Mouse (Mus musculus): ENCODE data around the gene Dcst2. TPM values are rescaled to one million over a fixed set of nuclear protein-coding genes. Genes with fewer than 3 reads are reported as not detected.

Dcst2 gene
- total RNA-seq, 4 experiments from 2014 or later, result 0.32 to 0.47 (median 0.39) TPM

DNA sequence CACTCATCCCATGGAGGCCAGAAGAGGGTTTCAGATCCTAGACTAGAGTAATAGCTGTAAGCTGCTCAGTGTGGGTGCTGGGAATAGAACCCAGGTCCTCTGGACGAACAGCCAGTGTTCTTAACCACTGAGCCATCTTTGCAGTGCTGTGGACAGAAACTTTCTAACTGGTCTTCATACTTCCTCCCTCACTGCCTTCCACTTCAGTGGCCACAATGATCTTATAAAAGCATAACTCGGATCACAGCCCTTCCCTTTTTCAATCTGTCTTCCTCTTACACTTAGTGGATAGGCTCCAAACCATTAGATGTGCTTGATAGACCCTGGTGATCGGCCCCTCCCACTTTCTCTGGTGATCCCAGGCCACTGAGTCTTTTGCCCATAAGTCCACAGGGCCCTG lies 1.5 kb upstream of the Dcst2 start:
- DNase-seq (ENCODE audit: low spot score in 2 of 2), result no peak

DNA sequence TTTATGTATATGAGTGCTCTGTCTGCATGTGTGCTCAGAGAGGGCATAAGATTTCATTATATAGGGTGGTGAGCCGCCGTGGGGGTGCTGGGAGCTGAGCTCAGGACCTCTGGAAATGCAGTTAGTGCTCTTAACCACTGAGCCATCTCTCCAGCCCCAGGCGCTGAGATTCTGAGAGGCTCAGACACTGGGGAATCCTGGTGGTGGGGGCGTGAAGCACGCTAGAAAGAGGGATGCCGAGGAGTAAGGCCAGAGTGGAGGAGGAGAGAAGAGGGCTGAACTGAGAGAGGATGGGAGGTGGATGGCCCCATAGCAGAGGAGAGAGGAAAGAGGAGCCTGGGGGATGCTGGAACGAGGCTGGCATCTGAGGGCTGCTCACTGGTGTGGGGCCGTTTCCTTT lies 2.9 kb downstream of the Dcst2 start:
- no peak for DNase-seq (ENCODE audit: low spot score in 2 of 2)

DNA sequence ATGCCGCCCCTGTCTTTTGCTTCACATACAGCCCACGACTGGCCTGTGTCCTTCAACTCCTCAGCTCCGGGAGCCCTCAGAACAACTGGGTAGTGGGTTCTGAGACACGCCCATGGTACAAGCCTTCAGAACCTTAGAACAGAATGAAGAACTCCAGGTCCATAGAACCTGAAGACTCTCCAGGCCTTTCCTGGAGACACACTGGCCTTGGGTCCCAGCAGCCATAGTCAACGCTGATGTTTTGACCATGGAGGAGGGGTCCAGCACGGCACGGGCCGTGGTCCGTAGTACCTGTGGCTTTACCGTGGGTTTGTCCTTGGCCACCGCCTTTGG lies 3.3 kb downstream of the Dcst2 start, which contains the start of gene Dcst1:
TSS of gene Dcst1 (minus strand) at position 101 of the 333 bp plus-strand sequence.
- no peak for DNase-seq (ENCODE audit: low spot score in 2 of 2)

DNA sequence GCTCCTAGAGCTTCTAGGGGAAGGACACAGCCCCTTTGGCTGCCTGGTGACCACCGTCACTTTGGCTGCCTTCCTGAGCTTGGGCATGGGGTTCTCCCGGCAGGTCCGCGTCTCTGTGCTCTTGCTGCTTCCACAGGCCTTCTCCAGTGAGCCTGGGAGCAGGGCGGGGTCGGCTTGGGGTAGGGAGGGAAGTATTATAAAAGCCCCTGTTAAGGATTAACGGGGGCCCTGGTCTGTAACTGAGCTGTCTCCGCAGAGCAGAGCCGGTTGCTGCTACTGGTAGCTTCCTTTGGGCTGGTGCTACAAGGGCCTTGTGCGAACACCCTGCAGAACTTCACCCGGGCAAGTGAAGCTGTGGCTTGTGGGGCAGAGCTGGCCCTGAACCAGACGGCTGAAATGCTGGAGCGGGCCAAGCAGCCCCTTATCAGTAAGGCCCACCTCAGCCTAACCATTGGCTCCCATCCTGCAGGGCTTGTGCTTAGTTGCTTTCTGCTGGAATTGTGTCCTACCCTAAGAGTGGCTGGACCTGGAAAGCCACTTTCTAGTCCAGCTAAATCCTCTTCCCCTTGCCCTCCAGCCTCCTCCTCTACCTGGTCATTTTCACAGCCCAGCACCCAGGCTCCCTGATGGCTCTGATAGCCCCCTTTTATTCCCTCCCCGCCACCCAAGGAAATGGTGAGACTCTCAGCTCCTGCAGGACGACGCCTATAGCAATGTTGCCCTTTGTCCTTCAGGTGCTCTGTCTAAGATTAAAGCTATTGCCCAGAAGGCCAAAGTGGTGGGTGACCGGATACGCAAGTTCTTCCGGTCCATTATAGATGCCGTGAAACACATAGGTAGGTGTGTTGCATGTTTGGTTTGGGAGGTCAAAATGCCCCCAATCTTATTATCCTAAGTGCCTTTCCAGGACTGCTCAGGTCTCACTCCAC lies 4.0 kb downstream of the Dcst2 start:
- no peak for DNase-seq (ENCODE audit: low spot score in 2 of 2)

DNA sequence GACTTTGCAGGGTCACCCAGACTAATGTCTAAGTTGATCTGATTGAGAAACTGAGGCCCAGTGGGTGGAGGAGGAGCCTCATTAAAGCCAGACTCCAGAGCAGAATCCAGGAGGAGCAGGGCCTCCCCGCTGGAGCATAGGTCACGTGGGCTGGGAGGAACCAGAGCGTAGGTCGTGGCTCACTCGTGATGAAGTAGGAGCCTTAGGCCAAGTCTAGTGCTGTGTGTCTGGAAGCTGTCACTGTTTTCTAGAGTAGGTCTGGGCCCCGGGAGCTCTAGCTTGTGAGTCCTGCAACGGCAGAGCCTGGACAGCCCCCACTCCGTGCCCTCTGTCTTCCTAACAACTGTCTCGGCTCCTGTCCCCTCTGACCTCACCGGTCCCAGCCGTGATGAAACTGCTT lies 5.6 kb downstream of the Dcst2 start:
- no peak for DNase-seq (ENCODE audit: low spot score in 2 of 2)

DNA sequence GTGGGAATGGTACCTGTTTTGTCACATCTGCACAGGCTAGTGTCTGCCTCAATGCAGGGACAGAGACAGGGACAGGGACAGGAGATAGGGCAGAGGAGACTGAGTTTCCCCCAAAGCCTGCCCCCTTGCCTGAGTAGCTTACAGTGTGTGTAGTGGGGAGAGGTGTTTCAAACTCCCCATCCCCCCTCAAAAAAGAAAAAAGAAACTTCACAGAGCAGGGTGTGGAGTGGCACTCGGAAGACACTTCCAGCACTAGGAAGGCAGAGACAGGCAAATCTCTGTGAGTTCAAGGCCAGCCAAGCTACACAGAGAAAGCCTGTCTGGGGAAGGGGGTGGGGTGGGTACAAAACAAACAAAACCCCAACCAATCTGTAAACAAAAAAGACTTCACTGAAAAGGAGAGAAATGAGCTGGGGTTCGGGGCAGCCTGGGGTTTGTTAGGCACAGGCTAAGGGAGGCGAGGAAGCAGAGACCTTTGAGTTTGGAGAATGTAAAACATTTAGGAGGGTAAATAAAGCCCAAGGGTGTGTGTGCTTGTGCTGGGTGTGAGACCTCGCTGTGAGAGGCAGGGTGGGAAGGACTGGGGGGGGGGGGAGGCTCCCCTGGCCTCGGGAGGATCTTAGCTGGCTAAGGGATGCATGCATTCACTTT lies 11.9 kb downstream of the Dcst2 start:
- DNase-seq (ENCODE audit: low spot score in 2 of 2), result no peak

DNA sequence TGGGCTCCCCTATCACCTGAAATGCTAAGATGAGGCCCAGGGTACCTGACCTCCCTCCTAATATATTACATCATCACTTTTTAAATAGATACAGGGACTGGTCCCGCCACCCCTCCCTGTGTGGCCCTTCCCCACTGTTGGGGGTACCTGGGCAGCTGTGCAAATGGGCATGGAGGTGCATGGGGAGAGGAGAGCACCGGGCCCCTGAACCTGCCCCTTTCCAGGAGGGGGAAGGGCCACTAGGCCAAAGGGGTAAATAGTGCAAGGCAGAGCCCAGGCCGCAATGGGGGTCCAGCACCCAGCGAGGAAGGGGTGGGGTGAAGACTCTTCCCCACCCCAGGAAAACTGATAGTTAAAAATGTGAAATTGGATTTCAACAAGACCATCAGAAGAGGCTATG lies 16.1 kb downstream of the Dcst2 start:
- no peak for DNase-seq (ENCODE audit: low spot score in 2 of 2)

DNA sequence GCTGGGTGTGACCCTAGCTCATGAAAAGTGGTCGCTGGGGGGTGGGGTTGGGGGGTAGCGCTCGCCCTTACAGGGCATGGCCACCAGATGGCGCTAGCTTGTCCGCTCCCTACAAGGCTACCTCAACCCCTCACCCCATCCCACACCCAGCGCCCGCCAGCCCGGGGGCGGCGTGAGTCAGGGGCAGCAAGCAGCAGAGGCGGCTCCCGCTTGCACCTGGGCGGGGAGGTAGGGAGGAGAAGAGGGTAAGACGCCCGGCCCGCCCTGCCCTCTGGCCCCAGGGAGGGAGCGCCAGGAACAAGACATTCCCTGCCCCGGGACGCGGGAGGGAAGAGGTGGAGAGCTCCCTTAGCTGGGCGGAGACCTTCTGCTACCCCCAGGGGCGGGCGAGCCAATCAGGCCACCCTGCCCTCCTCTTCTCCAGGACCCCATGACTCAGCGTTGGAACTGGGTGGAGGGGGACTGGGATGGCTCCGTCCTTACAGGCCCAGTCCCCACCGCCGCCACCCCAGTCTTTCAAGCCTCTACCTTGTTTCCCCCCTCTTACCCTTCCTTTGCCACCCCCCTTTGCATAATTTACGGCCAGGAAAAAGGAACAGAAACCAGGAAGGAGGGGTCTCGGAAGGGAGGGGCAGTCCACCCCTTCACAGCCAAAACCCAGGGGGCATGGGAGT lies 16.8 kb downstream of the Dcst2 start:
- DNase-seq (ENCODE audit: low spot score in 2 of 2), result peak; percentile 59 to 61

DNA sequence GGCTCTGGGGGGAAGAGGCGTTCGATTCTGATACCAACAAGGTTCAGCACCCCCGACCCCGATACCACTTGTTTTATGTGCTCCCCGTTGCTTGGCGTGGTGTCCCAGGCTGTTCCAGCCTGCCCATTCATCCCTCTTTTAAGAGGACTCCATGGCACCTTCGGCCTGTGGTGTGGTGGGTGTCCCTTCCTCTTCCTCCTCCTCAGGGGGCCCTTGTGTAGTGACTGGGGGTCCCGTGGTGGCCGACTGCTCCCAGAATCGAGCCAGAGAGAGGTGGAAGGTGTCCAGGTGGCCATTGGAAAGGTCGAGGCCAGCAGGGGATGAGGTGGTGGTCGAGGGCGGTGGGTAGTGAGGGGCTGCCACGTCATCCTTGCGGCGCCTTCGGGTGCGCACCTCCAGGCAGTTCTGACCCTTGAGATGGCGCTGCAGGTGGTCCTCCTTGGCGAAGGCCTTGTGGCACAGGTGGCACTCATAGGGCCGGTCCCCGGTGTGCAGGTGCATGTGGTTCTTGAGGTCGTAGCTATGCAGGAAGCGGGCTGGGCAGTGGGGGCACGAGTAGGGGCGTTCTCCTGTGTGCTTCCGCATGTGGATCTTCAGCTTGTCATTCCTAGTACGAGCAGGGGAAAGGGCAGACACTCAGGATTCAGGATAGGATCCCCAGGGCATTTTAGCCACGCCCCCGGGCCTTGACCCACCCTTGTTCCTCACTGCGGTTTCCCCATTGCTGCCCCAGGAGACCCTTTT lies 17.8 kb downstream of the Dcst2 start:
- no peak for DNase-seq (ENCODE audit: low spot score in 2 of 2)

DNA sequence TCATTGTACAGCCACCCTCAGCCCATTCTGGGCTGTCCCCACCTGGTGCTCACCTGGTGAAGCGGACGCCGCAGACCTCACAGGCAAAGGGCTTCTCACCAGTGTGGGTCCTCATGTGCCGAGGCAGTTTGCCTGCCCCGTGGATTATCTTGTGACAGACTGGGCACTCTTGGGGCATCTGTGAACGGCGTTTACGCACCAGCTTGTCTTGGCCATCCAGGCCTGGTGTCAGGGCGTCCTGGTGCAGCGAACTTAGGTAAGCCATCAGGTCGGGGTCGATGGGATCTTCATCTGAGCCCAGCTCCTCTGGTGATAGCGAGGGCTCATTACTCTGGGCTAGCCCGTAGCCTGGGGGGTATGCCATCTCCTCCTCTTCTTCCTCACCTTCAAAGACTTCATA lies 18.5 kb downstream of the Dcst2 start:
- no peak for DNase-seq (ENCODE audit: low spot score in 2 of 2)

DNA sequence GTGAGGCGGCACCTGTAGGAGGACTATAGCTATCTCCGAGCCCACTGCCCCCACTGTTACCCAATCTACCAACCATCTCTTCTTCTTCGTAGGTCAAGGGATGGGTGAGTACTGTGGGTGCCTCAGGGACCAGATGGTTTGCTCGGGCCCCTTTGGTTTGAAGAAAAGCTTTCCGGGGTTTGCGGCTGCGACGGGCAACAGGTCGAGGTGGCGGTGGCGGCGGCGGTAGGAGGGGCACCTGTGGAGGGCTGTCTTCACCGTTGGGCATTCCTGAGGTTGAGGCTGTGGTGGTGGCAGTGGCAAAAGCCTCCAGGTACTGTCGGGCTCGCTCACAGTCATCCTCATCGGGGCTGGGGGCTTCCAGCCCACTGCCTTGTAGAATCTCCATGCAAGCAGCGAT lies 18.9 kb downstream of the Dcst2 start:
- no peak for DNase-seq (ENCODE audit: low spot score in 2 of 2)

DNA sequence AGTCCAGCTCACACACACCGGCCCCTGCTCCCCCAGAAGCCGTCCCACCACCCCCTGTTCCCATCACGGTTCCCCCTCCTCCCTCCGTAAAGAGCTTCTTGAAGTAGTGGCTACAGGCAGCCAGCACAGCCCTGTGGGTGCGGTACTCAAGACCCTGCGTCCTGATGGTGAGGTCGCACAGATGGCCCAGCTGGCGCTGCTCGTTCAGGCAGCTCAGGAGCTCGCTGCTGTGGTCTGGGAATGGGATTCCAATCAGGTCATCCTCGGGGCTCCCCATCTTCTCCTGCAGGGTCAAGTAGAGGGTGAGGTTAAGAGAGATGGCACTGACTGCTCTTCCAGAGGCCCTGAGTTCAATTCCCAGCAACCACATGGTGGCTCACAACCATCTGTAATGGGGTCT lies 19.5 kb downstream of the Dcst2 start:
- DNase-seq (ENCODE audit: low spot score in 2 of 2), result no peak

DNA sequence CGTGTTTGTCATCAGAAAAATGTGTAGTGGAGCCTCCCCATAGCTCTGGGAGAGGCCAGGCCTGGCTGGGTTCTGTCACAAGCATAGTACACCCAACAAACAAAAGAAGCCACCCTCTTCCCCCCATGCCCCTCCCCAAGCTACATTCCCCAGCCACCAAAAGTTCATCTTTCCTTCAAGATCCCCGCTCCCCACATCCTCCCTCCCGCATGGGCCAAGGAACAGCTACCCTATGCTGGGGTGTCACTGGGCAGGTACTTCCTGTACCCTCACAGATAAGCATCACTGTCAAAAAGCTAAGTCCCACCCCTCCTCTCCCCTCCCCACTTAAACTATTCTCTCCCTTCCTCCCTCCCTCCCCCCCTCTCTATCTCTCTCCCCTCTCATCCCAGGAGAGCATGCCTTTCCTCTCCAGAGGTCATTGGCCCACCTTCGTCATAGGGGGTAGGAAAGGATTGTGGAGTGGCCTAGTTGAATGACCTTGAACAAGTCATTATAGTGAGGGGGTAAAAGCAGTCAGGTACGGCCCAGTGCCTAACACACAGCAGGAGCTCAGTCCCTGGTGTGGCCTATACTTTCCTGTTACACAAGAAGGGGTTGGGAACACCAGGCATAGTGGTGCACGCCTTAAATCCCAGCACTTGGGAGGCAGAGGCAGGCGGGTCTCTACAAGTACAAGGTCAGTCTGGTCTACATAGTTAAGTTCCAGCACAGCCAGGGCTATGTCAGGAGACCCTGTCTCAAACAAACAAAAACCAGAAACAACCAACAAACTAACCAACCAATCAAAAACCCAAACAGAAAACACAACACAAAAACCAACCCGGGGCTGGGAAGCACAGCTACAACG lies 20.5 kb downstream of the Dcst2 start:
- DNase-seq (ENCODE audit: low spot score in 2 of 2), result no peak

DNA sequence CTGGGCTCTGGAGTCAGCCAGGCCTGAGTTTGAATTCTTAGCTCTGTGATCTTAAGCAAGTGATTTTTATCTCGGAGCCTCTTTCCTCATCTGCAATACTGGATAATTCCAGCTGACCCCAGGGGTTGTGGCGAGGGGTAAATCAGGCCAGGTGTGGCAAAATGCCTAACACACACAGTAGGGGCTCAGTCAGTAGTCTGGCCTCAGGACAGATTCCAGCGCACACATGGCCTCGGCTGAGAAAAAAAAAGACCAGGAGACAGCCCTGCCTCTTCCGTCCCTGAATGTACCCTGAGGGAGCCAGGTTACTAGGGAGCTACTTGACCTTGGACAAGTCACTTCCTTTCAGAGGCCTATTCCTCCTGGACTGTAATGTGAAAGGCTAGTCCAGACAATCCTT lies 21.2 kb downstream of the Dcst2 start:
- DNase-seq (ENCODE audit: low spot score in 2 of 2), result no peak

DNA sequence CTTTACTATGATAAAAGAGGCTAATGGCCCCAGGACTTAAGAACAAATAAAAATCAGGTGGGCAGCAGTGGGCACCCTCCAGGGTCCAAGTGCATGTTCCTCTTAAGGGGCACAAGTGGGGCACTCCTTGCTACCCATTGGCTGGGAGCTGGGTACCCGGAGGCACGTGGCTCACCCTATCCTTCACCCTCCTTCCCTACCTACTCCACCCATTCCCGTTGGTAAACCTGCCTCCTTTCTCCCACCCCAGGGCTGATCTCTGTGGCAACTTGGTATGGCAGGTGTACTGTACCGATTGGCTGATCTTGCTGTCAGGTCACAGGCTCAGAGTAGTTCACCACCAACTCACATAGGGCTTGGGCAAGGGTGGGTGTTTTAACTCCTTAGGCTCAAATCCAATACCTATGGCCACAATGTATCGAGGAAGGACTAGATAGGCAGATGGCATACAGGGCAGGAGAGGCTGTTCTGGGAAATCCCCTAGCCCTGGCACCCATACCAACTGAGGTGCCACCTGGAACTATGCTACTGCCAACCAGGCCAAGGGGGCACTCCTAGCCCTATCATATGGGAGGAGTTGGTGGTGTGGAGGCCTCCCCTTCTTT lies 22.0 kb downstream of the Dcst2 start:
- DNase-seq (ENCODE audit: low spot score in 2 of 2), result no peak

DNA sequence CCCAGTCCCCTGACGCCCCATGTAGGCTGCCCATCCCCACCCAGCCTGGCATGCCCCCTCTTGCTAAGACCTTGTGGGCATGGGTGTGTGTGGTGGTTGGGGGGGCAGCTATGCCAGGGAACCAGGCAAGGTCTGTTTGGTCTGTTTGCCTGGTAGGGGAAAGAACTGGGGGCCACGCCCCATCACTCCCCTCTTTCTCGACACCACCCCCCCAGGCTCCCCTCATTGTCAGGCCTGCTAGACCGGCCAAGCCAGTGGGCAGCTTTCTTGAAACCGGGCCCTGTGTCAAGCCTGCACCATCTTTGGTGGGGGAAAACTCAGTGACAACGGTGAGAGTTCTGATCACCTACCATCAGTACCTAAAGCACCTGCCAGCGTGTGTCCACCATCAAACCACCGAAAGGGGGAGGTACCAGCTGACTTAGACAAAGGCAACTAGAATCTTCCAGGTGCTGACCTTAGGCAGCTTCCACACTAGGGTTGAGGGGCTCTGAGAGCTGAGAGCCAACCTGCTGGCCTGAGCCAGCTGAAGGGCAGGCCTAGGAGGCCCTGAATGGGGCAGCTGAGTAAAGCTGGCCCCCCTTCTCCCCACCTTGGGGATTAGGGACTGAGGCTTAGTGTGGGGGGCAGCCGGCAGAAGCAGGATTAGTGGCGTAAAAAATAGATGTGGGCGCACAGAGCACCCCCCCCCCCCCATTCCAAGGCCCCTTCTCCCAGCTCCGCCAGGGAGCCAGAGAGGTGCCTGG lies 22.7 kb downstream of the Dcst2 start:
- DNase-seq (ENCODE audit: low spot score in 2 of 2), result no peak

DNA sequence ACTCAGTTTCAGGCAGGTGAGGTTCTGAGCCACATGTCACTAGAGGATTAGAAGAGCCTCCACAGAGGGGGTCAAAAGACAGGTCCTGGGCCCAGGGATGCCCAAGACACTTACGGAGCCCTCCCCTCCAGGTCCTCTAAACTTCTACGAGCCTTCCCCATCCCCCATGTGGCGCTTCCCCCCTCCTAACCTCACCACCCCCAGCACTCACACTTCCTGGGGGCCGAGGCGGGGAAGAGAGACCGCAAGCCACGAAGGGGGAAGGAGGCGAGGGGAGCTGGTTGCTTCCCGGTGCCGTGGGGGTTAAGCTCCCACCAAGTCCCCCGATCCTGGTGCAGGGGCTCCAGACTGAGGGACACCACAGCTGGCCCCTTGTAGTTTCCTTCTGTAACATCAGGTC lies 23.7 kb downstream of the Dcst2 start:
- no peak for DNase-seq (ENCODE audit: low spot score in 2 of 2)

DNA sequence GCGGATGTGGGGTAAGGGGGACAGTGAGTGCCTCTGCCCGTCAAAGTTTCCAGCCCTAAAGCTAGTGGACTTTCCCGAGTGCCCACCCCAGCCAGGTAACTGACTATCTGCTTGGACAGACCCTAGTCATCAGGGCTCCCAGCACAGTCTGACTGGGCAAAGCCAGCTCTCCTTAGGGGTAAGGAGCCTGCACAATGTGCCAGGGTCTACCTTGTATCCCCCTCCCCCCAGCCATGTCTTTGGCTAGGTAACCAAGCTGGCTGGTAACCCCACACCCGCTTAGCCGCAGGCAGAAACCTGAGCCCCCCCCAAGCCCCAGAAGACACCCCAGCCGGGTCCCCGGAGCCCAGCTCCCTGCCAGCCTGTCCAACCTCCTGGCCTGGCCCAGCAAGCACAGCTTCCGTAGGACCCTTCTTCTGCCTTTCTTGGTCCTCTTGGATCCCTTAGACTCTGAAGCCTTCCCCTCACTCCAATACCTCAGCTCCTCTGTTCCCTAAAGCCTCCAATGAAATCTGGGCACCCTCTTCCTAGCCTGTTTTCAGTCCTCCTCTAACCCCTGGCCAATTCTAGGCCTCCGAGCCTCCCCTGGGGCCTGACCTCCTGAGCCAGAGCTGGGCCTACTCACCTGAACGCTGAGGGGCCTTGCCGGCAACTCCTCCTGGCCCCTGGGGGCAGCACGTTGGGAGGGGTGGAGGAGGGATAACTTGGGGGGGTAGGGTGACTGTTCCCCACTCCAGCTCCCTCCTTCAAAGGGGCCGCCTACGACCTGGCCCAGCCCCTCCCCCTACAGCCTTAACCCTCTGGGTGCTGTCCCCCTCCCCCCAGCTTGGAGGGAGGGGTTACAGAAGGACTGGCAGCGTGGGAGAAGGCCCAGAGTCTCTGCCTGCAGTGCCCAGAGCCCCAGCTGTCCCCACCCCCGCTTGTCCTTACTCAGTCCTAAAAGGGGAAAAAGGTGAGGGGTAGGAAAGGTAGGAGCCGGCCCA lies 25.0 kb downstream of the Dcst2 start:
- DNase-seq (ENCODE audit: low spot score in 2 of 2), result no peak

Data from layer of hippocampus, adult 8-10 months (tissue).